Mouse (Mus musculus): Measurements from ENCODE around the gene Slc41a3. TPM values are rescaled to one million over a fixed set of nuclear protein-coding genes. Genes with fewer than 3 reads are reported as not detected.

Gene Slc41a3
- polyA plus RNA-seq, 1 experiment from 2014 or later, result 5.1 TPM

Other genes with a start within 250 kb of the Slc41a3 start
- 7.1 and 7.3 TPM in 2 replicates for gene Zxdc, start 235.2 kb upstream of the Slc41a3 start, polyA plus RNA-seq (2015; fragmentation: Nextera tagmentation; extraction: Ambion mirVana)
- gene Cfap100, start 175.9 kb upstream of the Slc41a3 start, polyA plus RNA-seq (2015; fragmentation: Nextera tagmentation; extraction: Ambion mirVana), result 0.23 and 0.61 TPM in 2 replicates
- 6.3 and 8.2 TPM in 2 replicates for gene Klf15, start 142.1 kb upstream of the Slc41a3 start, polyA plus RNA-seq (2015; fragmentation: Nextera tagmentation; extraction: Ambion mirVana)
- gene Aldh1l1, start 118.3 kb upstream of the Slc41a3 start, polyA plus RNA-seq (2015; fragmentation: Nextera tagmentation; extraction: Ambion mirVana), result 17.5 and 19.8 TPM in 2 replicates

All from intestine, embryonic 15.5 days (tissue).